Mouse (Mus musculus): Measurements from ENCODE around the gene Ralb.

Gene Ralb

DNA sequence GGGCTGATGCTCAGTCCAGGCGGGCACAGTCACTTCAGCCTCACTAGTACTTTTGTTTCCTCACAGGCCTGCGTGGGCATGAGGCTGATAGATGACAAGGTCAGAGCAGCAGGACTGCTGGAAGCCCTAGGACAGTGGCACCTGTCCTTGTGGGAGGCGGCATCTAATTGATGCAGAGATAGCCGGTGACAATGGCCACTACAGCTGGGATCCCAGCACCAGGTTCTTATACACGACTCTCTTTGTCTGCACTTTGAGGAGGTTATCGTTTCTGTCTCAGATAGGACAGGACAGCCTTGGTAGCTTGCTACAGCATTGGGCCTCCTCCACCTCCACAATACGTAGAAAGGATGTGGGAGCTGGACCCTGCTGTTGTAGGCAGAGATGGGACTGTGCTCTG, 18.8 kb upstream of the Ralb start:
- DNase-seq, result no peak

DNA sequence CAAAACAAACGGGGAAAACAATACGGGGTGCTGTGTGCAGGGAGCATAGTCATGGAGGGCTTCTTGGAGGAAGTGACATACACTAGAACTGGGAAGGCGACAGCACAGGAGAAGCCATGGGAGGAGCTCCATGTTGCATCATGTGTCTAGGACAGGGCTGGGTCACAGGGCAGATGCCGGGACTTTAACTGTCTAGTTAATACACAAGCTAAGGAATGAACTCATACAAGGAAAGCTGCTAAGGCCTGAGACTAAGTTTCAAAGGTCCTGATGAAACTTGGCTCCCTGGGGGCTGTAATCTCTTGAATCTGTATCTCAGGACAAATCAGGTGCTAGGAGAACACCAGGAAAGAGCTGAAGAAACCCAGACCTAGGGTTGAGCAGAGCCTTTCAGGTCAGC, 18.1 kb upstream of the Ralb start:
- peak; percentile 71 to 89 for DNase-seq

DNA sequence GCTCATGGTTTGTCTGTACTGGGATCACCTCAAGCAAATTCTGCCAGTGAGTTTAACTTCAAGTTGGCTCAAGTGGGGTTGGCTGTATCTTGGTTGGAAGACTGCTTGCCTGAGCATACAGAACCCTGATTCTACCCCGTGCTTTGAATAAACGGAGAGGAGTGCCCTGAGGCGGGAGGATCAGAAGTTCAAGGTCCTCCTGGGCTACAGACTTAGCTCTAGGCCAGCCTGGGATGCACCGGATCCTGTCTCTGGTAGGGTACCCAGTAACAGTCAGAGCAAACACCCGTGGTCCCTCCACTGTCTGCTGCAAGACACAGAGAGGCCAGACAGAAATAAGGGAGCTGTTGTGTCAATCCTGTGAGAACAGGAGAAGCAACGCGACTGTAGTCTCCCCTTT, 17.1 kb upstream of the Ralb start:
- peak; percentile 34 to 60 for DNase-seq

DNA sequence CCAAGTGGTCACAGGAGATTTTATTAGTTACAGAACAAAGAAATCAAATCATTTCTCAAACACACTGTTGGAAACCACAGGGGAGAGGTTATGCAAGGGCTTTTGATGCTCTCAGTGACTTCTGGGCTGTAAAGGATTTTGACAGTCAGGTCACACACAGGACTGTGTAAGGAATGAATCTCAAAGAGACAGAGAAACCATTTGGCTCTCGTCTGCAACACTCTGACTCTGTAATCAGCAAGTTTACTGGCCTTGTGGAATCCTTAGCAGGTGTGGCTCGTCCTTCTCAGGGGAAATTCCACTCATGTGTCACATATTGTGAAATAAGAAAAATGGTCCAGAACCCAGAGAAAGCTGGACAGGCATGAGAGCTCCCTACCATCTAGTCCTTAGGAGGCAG, 16.4 kb upstream of the Ralb start:
- DNase-seq, result no peak

DNA sequence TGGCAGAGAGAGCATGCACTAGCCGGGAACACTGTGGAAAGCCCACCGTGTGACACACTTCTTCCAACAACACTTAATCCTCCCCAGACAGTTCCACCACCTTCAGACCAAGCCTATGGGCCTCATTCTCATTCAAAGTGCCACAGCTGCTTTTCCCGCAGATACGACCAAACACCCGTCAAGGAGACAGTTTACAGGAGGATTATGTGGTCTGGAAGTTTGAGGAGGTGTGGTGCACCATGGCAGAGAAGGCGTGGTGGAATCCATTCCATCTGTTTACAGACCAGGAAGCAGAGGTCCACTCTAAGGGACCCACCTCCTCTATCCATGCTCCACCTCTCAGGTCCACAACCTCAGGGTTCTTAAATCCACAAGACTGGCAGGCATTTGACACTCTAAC, 14.7 kb upstream of the Ralb start:
- no peak for DNase-seq

DNA sequence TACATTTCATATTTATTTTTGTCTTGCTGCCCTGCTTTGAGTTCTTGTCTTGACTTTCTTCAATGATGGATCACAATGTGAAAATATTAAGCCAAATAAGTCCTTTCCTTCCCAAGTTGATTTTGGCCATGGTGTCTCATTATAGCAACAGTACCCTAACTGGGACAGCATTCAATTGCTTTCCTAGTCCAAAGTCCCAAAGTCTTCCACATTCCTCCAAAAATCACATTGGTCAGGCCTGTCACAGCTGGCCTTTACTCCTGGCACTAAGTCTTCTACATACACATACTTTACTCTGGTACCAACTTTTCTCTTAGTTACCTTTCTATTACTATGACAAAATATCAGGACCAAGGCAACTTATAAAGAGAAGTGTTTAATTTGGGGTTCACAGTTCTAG, 14.2 kb upstream of the Ralb start:
- no peak for DNase-seq

DNA sequence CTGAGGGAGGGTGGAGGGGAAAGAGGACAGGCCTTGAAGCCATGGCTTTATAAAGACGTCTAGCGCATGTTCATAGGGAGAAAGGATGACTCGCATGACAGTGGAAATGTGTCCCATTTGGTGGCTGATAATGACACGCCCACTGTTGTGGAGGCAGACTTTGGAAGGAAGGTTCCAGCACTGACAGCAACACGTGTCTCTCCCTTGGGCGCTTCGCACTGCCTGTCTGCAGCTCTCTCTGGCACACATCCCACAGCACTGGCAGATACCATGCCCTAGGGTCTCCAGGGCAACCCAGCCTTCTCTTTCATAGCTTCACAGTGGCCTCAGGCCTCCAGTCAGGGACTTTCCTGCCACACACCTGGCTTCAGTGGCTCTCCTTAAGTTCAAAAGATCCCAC, 13.5 kb upstream of the Ralb start:
- peak; percentile 57 to 75 for DNase-seq

DNA sequence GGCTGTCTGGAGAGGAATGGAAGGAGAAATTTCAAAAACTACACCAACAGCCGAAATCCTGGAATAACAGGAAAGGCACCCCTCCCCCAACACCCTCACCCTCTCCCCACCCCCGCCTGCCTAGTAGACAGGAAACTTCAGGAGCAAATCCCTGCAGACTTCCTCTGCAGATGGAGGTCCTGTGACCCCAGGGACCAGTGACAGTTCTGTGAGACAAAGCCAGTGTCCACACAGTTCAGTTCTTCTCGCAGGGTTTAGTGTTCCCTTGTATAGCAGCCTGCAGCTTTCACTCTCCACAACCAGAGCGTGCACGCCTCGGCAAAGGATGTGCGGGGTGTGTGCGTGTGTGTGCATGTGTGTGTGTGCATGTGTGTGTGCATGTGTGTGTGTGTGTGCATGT, 6.3 kb upstream of the Ralb start:
- peak; percentile 50 to 72 for DNase-seq

DNA sequence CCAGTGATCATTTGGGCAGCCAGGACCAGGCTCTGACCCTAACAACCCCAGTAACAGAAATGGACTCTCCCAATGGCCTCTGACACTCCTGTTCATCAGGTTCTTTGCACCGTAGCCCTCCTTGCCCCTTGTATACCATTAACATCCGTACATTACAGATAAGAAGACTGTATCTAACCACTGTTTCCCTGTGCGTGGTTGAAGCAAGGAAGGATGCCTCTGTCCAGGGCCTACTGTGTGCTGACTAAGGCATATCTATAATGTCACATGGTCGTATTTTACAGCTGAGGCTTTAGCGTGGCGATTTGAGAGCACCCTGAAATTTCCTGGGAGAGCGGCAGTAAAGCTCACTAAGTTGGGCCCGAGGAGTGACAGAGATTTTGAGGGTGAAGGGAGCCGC, 5.8 kb upstream of the Ralb start:
- DNase-seq, result no peak

DNA sequence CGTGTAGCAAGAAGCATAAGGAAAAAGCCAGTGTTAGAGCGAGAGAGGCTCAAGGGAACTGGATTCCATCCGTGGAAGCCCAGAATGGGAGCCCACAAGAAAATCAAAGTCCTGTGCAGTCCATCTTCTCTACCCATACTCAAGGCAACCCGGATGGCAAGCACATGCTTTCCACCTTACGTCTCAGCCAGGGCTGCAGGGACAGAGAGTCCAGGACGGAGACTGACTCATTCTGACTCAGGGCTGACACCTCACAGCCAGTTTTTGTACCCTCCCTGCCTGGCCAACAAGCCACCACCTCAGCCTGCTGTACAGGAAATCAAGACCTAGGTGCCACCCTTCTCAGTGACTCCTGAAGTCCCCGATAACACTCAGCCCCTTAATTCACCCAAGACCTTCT, 4.9 kb upstream of the Ralb start:
- DNase-seq, result no peak

DNA sequence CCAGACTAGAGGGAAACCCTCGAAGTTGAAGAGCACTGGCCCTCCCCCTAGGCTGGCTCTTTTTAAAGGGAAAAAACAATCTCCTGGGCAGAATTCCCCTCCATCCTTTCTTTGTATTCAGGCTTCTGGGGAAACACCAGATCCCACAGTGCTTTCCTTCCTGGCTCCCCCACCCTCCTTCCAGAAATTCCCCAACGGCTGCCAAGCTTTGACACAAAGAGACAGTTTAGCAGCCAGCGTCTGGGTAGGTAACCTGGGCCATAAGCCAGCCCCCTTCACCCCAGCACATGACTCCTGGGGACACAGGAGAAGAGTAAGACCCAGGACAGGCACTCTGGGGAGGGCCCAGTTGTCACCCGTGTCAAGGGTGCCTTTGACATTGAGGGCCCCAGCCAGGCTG, 4.0 kb upstream of the Ralb start:
- peak; percentile 68 to 80 for DNase-seq

DNA sequence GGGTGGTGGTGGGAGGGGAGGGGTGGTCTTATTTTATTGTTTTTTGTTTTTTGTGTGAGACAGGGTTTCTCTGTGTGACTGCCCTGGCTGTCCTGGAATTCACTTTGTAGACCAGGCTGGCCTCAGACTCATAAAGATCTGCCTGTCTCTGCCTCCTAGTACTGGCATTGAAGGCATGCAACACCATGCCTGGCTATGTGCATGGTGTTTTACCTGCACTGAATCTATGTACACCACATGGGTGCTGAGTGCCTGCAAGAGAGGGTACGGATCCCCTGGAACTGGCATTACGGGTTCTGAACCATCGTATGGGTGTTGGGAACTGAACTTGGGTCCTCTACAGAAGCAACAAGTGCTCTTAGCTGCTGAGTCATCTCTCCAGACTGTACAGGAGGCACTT, 1.4 kb upstream of the Ralb start:
- no peak for DNase-seq

DNA sequence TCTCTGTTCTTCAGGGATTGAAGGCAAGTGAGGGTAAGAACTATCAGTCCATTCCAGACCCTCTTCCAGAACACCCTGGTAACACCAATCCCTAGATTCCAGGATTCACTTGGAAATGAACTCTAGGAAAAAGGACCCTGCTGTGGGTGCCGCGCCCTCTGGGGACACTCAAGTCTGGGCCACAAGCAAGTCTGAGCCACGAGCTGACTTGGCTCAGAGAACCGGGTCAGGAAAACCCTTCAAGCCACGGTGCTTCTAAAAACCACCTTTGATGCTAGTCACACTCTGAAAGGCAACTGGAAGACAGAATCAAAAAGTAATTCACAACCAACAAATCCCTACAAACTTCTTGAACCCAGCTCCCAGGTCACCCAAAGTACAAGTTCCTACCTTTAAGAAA, 786 bp downstream of the Ralb start:
- DNase-seq, result peak in 1 of 2 experiments; percentile 54

DNA sequence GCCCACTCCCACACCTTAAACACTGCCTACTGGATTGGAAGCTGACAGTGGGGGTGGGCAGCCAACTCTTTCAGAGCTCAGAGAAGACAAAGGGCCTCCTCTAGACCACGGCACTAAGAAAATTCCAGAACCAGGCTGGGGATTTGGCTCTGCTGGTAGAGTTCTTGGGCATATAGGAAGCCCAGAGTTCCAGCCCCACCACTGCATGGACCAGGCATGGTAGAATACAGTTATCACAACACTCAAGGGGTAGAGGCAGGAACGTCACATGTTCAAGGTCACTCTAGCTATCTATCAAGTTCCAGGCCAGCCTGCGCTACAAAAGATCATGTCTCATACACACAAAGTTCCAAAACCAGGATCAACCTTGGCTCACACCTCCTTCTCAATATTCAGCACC, 1.4 kb downstream of the Ralb start:
- DNase-seq, result no peak

DNA sequence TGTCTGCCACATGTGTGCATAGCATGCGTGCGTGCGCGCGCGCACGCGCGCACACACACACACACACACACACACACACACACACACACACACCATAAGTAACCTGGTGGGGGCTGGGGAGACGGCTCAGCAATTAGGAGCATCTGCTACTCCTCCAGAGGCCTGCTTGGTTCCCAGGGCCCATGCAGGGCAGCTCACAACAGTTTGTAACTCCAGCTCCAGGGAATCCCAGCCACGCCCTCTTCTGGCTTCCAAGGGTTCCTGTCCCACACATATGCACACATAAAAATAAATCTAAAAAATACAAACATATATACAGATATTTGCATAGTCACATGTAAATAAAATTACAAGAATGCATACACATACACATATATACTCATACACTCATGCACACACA, 1.9 kb downstream of the Ralb start:
- DNase-seq, result no peak

DNA sequence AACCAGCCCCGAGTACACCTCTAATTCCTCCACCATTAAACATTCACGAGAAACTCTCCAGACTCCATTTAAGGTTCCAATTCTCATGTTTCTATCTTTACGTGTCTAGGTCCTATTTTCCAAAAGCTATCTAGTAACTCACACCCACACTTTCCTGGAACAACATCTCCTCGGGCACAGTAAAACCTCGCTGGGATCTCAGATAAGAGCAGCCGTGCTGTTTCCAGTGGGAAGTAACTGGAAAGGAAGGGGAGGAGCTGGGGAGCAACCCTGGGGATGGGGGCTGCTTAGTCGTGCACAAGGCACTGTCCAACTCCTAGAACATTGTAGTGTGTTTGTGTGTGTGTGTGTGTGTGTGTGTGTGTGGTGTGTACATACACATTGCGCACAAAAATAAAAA, 2.7 kb downstream of the Ralb start:
- DNase-seq, result no peak

DNA sequence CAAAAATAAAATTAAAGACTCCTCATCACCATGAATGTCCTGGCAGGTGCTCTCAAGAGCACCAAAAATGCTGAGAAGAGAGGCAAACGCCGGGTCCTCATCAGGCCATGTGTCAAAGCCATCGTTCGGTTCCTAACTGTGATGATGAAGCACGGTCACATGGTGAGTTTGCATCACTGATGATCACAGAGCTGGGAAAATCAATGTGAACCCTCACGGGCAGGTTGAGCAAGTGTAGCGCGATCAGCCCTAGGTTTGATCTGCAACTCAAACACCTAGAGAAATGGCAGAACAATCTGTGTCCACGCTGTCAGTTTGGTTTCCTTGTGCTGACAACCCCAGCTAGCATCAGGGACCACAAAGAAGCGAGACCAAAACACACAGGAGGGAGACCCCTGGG, 5.1 kb downstream of the Ralb start:
- no peak for DNase-seq

DNA sequence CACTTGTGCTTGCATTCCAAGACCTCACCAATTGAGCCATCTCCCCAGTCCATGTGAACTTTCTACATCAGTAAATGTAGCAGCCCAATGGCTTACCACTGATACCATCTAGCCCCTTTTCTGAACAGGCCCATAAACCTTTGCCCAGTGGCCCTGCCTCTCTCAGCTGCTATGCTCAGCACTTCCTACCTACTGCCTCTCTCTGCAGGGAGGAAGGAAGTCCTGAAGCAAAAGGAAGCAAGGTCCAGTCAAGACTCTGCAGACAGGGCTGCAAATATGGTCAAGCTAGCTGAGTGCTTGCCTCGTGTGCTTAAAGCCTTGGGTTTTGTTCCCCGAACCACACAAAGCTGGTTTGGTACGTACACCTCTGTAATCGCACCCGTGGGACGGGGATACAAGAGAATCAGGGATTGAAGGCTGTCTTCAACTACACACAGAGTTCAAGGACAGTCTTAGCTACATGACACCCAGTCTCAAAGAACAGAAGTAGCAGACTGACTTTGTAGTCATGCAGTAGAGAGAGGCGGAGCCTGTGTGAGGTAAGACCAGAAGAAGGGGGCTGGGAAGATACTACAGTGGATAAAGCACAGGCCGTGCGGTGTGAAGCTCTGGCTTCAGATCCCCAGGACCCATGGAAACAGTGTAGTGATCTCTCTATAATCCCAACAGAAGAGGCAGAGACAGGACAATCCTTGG, 5.9 kb downstream of the Ralb start:
- peak; percentile 35 to 72 for DNase-seq

DNA sequence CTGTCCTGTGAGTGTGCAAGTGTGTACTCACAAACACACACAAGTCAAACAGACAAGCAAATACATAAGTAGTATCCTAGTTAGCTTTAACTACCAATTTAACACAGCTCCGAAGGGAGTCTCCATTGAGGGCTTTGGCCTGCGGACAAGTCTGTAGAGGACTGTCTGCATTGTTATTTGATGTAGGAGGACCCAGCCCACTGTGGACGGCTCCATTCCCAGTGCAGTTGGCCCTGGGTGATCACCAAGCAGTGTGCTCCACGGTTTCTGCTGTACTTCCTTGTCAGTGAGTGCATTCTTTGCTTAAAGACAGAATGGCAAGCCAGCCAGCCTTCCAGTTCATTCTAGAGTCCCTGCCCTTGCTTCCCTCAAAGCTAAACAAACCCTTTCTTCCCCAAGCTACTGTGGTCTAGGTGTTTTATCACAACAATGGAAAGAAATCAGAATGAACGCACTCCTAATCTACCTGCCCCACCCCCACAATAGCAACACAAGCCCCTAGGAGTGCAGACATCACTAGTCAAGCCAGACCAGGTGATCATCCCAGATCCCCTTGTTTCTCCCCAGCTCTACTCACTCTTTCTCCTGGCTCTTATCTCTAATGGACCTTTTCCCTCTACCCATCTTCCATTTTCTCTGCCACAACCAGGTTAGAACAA, 7.1 kb downstream of the Ralb start:
- no peak for DNase-seq

DNA sequence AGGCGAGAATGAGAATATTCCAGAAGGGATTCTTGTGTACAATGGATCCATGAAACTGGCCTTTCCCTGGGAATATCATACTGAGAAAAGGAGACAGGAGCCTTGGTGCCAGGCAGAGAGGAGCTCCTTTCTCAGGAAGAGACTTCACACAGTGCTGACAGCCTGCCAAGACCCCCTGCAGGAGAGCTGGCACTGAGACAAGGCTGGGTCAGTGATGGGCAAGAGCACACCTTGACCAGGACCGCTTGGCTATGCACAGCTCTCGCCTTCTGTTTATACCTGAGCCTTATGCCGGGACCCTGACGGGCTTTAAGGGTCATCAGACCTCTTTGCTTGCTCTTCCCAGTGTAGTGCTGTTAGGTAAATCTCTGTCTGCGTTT, 9.2 kb downstream of the Ralb start:
- peak; percentile 77 to 78 for DNase-seq

DNA sequence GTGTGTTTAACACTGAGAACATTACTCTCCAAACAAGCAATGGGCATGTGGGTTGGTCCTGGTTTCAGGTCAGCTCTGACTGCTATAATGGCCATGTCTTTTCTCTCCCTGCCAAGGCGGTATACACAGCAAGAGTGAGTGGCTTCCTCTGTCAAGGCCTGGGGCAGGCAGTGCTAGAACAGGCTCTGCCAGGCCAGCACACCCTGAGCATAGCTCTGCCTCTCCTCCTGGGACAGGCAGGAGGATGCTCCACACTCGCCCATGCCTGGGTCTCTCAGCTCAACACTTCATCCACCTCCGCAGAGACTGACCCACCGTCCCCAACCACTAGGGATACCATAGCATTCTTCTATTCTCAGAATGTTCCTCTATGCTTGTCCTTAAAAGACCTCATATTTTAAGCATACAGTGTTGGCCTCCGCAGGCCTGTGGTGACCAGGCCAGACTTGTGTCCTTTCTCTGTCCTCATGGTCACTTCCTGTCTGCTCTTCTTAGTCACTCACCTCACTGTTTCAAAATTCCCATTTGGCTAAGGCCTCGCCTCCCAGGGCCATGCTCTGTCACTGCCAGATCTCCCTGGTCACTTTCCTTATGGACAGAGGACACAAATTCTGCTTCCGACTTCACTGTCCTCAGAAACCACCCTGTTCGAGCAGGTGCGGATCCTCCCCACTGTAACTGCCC, 9.7 kb downstream of the Ralb start:
- DNase-seq, result peak in 1 of 2 experiments; percentile 52

DNA sequence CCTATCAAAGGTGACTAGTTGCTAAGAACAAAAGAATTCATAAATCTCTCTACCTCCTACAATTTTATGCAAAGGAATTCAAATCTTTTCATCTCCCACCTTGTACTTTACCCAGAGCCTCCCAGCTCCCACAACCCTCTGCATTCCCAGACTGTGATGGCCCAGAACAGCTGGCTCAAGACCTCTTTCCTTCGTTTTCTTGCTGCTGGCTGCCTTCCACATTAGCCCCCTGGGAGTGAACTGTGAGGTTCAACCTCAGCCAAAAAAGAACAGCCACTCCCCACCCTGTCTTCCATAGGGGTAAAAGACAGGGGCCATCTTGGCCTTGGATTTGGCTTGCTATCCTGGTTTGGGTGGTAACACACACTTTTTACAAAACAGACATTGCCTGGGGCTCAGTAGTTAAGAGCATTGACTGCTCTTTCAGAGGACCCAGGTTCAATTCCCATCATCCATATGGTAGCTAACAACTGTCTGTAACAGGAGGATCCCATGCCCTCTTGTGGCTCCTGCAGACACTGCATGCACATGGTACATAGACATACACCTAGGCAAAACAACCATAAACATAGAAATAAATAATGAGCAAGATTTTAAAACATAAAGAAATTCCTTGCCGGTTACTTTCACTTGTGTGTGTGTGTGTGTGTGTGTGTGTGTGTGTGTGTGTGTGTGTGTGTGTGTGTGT, 10.4 kb downstream of the Ralb start:
- DNase-seq, result peak in 1 of 2 experiments; percentile 50

DNA sequence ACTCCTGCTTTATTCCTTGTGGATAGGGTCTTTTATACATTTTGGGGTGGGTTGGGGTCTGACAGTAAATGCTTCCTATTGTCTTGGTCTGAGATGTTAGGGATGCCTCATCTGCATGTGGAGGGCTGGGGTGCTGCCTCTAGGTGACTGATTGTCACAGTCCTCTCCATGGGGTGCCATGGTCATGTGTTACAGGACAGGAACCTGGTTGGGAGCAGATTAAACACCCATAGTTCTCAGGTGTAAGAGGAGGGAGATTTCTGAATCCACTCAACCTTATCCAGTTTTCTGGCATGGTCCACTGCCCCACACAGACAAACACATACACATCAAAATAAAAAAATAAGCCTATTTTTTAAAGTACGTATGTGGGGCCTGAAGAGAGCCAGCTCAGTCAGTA, 12.1 kb downstream of the Ralb start:
- DNase-seq, result no peak

DNA sequence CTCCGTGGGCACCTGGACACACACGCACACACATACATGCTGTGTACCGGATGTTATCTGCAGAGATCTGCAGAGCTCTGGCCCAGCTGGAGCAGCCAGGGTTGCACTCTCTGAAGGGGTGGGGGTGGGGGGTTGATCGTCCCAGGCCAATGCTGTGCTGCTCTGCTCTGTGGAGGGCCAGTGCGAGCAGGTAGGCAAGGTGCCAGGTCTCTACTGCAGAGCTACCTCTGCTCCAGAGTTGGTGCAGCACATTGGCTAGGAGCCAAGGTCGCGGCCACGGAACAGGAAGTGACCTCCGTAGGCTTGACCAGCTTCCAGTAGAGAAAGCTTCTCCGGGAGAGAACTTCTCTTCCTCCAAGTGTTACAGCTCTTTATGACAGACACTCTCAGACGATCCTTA, 12.5 kb downstream of the Ralb start:
- DNase-seq, result peak; percentile 98
